Mouse (Mus musculus): ENCODE data around the gene Asgr1. TPM values are rescaled to one million over a fixed set of nuclear protein-coding genes. Genes with fewer than 3 reads are reported as not detected.

The Asgr1 gene
- polyA plus RNA-seq, 1 experiment from 2014 or later, result 458 TPM

- Histone ChIP-seq H3K9ac (replicated peaks) (no peak overlapping the region; the same call in 1 of the 2 replicates), H3K4me3 (ENCODE audit: low read depth, low read length) (peak overlapping the region; percentile 62), H3K36me3 (replicated peaks; ENCODE audit: insufficient read depth, low read length) (no peaks in the 10 kb centered on the region), H3K27ac (ENCODE audit: low read depth) (peak overlapping the region; percentile 44; the same call in 1 of the 2 replicates), H3K4me2 (ENCODE audit: low read depth, low read length) (peak overlapping the region; percentile 76), H3K27me3 (ENCODE audit: insufficient read depth, low read length) (peaks cover 14% of the 10 kb centered on the region; the same call in 1 of the 2 replicates), H3K9me3 (ENCODE audit: low read length) (no peaks in the 10 kb centered on the region), H3K4me1 (ENCODE audit: insufficient read depth) (peaks cover 16% of the 10 kb centered on the region)
- 2% methylated on average over 39 of the region's 40 CpGs for WGBS (ENCODE audit: insufficient replicate concordance)
- peak; percentile 89 for ATAC-seq
- DNase-seq, result peak; percentile 98
- 0 out of 2 replicates have a peak, but pooled peaks have one; percentile 7 for TF ChIP-seq CTCF (IDR thresholded peaks at IDR 0.05; ENCODE audit: low read depth)
- peak; percentile 27; the same call in 1 of the 2 replicates for TF ChIP-seq EP300 (IDR thresholded peaks at IDR 0.05; ENCODE audit: low read depth)
Measured at GRCm38 (mm10) chr11:70021264-70022132, 32.4 kb upstream of the Asgr1 start.

GRCm38 (mm10) chr11:70023481-70024150 is 30.3 kb upstream of the Asgr1 start:
- Histone ChIP-seq H3K4me3 (ENCODE audit: low read depth, low read length) (peak overlapping the region; percentile 13; the same call in 1 of the 2 replicates), H3K36me3 (replicated peaks; ENCODE audit: insufficient read depth, low read length) (no peaks in the 10 kb centered on the region), H3K9ac (replicated peaks) (no peak overlapping the region), H3K4me2 (ENCODE audit: low read depth, low read length) (peak overlapping the region; percentile 44), H3K4me1 (ENCODE audit: insufficient read depth) (peaks cover 12% of the 10 kb centered on the region), H3K27ac (ENCODE audit: low read depth) (no peak overlapping the region), H3K27me3 (ENCODE audit: insufficient read depth, low read length) (peaks cover 14% of the 10 kb centered on the region; the same call in 1 of the 2 replicates), H3K9me3 (ENCODE audit: low read length) (no peaks in the 10 kb centered on the region)
- no peak for DNase-seq
- ATAC-seq, result no peak
- 17% methylated on average over 28 of the region's 29 CpGs for WGBS (ENCODE audit: insufficient replicate concordance)
- no peak for TF ChIP-seq CTCF (IDR thresholded peaks at IDR 0.05; ENCODE audit: low read depth)
- no peak for TF ChIP-seq EP300 (IDR thresholded peaks at IDR 0.05; ENCODE audit: low read depth)

GRCm38 (mm10) chr11:70024151-70024514 is 29.8 kb upstream of the Asgr1 start:
- Histone ChIP-seq H3K27ac (ENCODE audit: low read depth) (no peak overlapping the region), H3K36me3 (replicated peaks; ENCODE audit: insufficient read depth, low read length) (no peaks in the 10 kb centered on the region), H3K4me3 (ENCODE audit: low read depth, low read length) (peak overlapping the region; percentile 13; the same call in 1 of the 2 replicates), H3K9me3 (ENCODE audit: low read length) (no peaks in the 10 kb centered on the region), H3K27me3 (ENCODE audit: insufficient read depth, low read length) (peaks cover 14% of the 10 kb centered on the region; the same call in 1 of the 2 replicates), H3K9ac (replicated peaks) (no peak overlapping the region), H3K4me2 (ENCODE audit: low read depth, low read length) (peak overlapping the region; percentile 44), H3K4me1 (ENCODE audit: insufficient read depth) (peaks cover 9% of the 10 kb centered on the region; the same call in 1 of the 2 replicates)
- TF ChIP-seq CTCF (IDR thresholded peaks at IDR 0.05; ENCODE audit: low read depth) (no peak), EP300 (IDR thresholded peaks at IDR 0.05; ENCODE audit: low read depth) (no peak)
- WGBS (ENCODE audit: insufficient replicate concordance), result 35% methylated on average over 6 of the region's 6 CpGs
- ATAC-seq (no peak), DNase-seq (no peak)

- no peak overlapping the region for H3K4me3 ChIP-seq (ENCODE audit: low read depth, low read length)
- ATAC-seq (peak; percentile 28; the same call in 1 of the 2 replicates), DNase-seq (no peak)
- peaks cover 14% of the 10 kb centered on the region; the same call in 1 of the 2 replicates for H3K27me3 ChIP-seq (ENCODE audit: insufficient read depth, low read length)
- 0 out of 2 replicates have a peak overlapping the region, but pooled peaks have one; percentile 11 for H3K27ac ChIP-seq (ENCODE audit: low read depth)
- WGBS (ENCODE audit: insufficient replicate concordance), result 39% methylated on average over 18 of the region's 19 CpGs
- TF ChIP-seq EP300 (IDR thresholded peaks at IDR 0.05; ENCODE audit: low read depth) (no peak), CTCF (IDR thresholded peaks at IDR 0.05; ENCODE audit: low read depth) (no peak)
- H3K4me1 ChIP-seq (ENCODE audit: insufficient read depth), result peaks cover 7% of the 10 kb centered on the region
- H3K36me3 ChIP-seq (replicated peaks; ENCODE audit: insufficient read depth, low read length), result no peaks in the 10 kb centered on the region
- H3K9ac ChIP-seq (replicated peaks), result no peak overlapping the region
- H3K9me3 ChIP-seq (ENCODE audit: low read length), result no peaks in the 10 kb centered on the region
- peak overlapping the region; percentile 44 for H3K4me2 ChIP-seq (ENCODE audit: low read depth, low read length)
Measured at GRCm38 (mm10) chr11:70026689-70027088, 27.2 kb upstream of the Asgr1 start.

GRCm38 (mm10) chr11:70027397-70027796 is 26.5 kb upstream of the Asgr1 start:
- H3K27me3 ChIP-seq (ENCODE audit: insufficient read depth, low read length), result peaks cover 14% of the 10 kb centered on the region; the same call in 1 of the 2 replicates
- no peak overlapping the region for H3K9ac ChIP-seq (replicated peaks)
- H3K27ac ChIP-seq (ENCODE audit: low read depth), result no peak overlapping the region
- DNase-seq (no peak), ATAC-seq (no peak)
- no peaks in the 10 kb centered on the region for H3K36me3 ChIP-seq (replicated peaks; ENCODE audit: insufficient read depth, low read length)
- whole genome bisulfite sequencing (ENCODE audit: insufficient replicate concordance), result 73% methylated on average over 9 of the region's 9 CpGs
- TF ChIP-seq CTCF (IDR thresholded peaks at IDR 0.05; ENCODE audit: low read depth), result no peak
- TF ChIP-seq EP300 (IDR thresholded peaks at IDR 0.05; ENCODE audit: low read depth), result no peak
- H3K4me3 ChIP-seq (ENCODE audit: low read depth, low read length), result no peak overlapping the region
- no peak overlapping the region for H3K4me2 ChIP-seq (ENCODE audit: low read depth, low read length)
- peaks cover 7% of the 10 kb centered on the region for H3K4me1 ChIP-seq (ENCODE audit: insufficient read depth)
- H3K9me3 ChIP-seq (ENCODE audit: low read length), result no peaks in the 10 kb centered on the region
